Mouse (Mus musculus) adrenal gland, adult 18-20 months (tissue): ENCODE measurements around the gene Gm960. TPM values are rescaled to one million over a fixed set of nuclear protein-coding genes. Genes with fewer than 3 reads are reported as not detected.

ENCODE experiments used
- DNase-seq, 2 experiments: peaks; one replicate each; pipeline ENCODE4 v3.0.0; 2021 to 2022; ENCODE audit warnings: low spot score in 2 of 2
- total RNA-seq, 2 experiments: library from RNA; stranded (reverse); gene quantifications; 1 replicate in 1 of 2; 2 replicates in 1 of 2; pipeline ENCODE4 v1.2.3; 2021

Gene Gm960
- total RNA-seq, 2 experiments from 2014 or later, result not detected

GRCm38 (mm10) chr19:4624406-4625178 lies 73.9 kb downstream of the Gm960 start:
- DNase-seq, result no peak

GRCm38 (mm10) chr19:4624006-4624405 lies 74.5 kb downstream of the Gm960 start:
- no peak for DNase-seq

GRCm38 (mm10) chr19:4623419-4623818 lies 75.0 kb downstream of the Gm960 start:
- DNase-seq, result no peak

GRCm38 (mm10) chr19:4622780-4623179 lies 75.7 kb downstream of the Gm960 start:
- no peak for DNase-seq

- DNase-seq, result no peak
Observed at GRCm38 (mm10) chr19:4620721-4621120, 77.7 kb downstream of the Gm960 start.

GRCm38 (mm10) chr19:4619461-4619860 lies 79.0 kb downstream of the Gm960 start:
- no peak for DNase-seq

GRCm38 (mm10) chr19:4618183-4618582 lies 80.3 kb downstream of the Gm960 start:
- peak in 1 of 2 experiments; percentile 18 for DNase-seq

GRCm38 (mm10) chr19:4616546-4616945 lies 81.9 kb downstream of the Gm960 start:
- DNase-seq, result peak in 1 of 2 experiments; percentile 20

- peak; percentile 57 to 71 for DNase-seq
Observed at GRCm38 (mm10) chr19:4615151-4616093, 83.0 kb downstream of the Gm960 start, which contains the start of gene Lrfn4. Gene Lrfn4 (minus strand): TSS chr19:4615667.

GRCm38 (mm10) chr19:4614305-4615150 lies 83.9 kb downstream of the Gm960 start:
- no peak for DNase-seq

- DNase-seq, result no peak
Observed at GRCm38 (mm10) chr19:4613464-4614304, 84.8 kb downstream of the Gm960 start.

- DNase-seq, result no peak
Observed at GRCm38 (mm10) chr19:4612181-4612961, 86.1 kb downstream of the Gm960 start.

- DNase-seq, result no peak
Observed at GRCm38 (mm10) chr19:4610109-4610508, 88.4 kb downstream of the Gm960 start.

- DNase-seq, result no peak
Observed at GRCm38 (mm10) chr19:4608511-4608910, 90.0 kb downstream of the Gm960 start.

GRCm38 (mm10) chr19:4607406-4607805 lies 91.1 kb downstream of the Gm960 start:
- DNase-seq, result no peak

- no peak for DNase-seq
Observed at GRCm38 (mm10) chr19:4605654-4606053, 92.8 kb downstream of the Gm960 start.

- no peak for DNase-seq
Observed at GRCm38 (mm10) chr19:4603801-4604723, 94.4 kb downstream of the Gm960 start.

- DNase-seq, result no peak
Observed at GRCm38 (mm10) chr19:4602459-4602858, 96.0 kb downstream of the Gm960 start.
